Mouse (Mus musculus) adipocyte (in vitro differentiated cells): ENCODE data around the gene Anapc16.
A peak's percentile ranks its signal among the peaks of the same experiment; 100 is the strongest.

Experiments
- DNase-seq: peaks from one replicate; pipeline ENCODE4 v3.0.0-alpha.2; 2016; ENCODE audit warnings: low spot score

The Anapc16 gene

GRCm38 (mm10) chr10:60002673-60003212 is at the start of gene Anapc16, which contains the start of gene Ascc1:
Gene Anapc16 (minus strand): TSS chr10:60003135.
Gene Ascc1 (plus strand): TSS chr10:60002805.
- peak; percentile 96 for DNase-seq

DNA sequence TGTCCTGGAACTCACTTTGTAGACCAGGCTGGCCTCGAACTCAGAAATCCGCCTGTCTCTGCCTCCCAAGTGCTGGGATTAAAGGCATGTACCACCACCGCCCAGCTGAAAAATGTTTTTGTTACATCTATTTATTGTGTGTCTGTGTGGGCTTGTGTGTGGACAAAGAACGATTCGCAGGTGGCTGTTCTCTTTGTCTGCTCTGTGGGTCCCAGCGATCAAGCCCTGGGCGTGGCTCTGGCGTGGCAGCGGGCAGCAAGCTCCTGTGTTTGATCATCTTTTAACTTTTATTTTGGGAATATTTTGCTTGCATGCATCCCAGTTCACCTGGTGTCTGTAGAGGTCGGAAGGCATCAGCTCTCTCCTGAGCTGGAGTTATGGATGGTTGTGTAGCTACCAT is 47.6 kb upstream of the Anapc16 start:
- DNase-seq: no peak

- peak; percentile 43 for DNase-seq
These were observed 43.8 kb upstream of the Anapc16 start for GRCm38 (mm10) chr10:60046696-60047095.

DNA sequence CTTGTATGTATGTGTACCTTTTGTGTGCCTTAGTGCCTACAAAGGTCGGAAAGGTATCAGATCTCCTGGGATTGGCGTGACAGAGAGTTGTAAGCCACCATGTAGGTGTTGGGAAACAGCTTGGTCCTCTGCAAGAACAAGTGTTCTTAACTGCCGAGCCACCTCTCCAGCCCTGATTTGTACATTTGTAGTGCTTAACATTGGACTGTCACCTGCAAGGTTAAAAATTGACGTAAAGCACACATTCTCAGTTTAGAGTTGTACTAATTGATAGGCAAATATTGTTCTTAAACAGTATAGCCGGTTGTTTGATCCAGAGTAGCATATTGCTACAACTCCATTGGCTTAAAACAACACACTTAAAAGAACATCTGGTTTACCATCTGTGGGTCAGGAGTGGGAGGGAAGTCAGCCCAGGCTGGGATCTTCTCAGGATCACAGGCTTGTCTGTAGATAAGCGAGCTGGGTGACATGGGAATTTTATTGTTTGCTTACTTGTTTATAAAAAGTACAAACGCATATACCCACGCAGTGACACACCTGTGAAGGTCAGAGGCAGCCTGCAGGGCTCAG is 39.5 kb upstream of the Anapc16 start:
- no peak for DNase-seq

- no peak for DNase-seq
These were observed 32.8 kb upstream of the Anapc16 start for GRCm38 (mm10) chr10:60035744-60036143.

DNA sequence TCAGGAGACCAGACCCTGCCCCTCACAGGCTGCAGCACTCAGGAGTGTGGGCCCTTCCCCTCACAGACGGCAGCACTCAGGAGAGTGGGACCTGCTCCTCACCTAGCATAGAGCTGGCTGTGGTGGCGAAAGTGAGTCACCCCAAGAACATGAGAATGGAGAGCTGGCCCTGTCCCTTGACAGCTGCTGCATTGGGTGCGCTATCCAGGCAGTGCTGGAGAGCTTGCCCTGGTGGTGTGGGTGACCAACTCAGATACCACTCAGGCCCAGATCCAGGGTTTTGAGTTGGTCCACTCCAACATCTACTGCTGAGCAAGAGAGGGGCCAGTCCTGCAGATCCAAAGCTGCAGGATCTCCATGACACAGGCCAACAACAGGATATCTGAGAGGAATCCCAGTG is 31.7 kb upstream of the Anapc16 start:
- no peak for DNase-seq

- no peak for DNase-seq
These were observed 30.1 kb upstream of the Anapc16 start for GRCm38 (mm10) chr10:60033064-60033463.

DNA sequence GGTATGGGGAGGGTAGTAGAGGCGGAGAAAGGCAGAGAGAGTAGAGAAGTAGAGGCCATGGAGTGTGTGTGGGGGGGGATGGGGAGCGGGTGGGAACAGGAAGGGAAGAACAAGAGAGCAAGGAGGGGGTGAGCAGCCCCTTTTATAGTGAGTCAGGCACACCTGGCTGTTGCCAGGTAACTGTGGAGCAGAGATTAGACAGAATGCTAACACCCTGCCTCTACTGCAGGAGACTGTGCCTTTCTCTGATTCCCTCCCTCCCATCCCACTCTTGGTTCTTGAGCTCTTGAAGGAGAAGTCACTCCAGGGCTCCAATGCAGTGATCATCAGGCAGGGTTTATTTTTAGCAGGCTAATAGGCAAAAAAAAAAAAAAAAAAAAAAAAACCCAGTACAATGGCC is 29.7 kb upstream of the Anapc16 start:
- DNase-seq: no peak

- DNase-seq: no peak
These were observed 29.1 kb upstream of the Anapc16 start for GRCm38 (mm10) chr10:60031985-60032384.

- DNase-seq: no peak
These were observed 28.6 kb upstream of the Anapc16 start for GRCm38 (mm10) chr10:60031562-60031961.

GRCm38 (mm10) chr10:60029387-60029786 is 26.5 kb upstream of the Anapc16 start:
- DNase-seq: no peak

GRCm38 (mm10) chr10:60028979-60029378 is 26.0 kb upstream of the Anapc16 start:
- peak; percentile 37 for DNase-seq

- no peak for DNase-seq
These were observed 25.2 kb upstream of the Anapc16 start for GRCm38 (mm10) chr10:60028181-60028580.

DNA sequence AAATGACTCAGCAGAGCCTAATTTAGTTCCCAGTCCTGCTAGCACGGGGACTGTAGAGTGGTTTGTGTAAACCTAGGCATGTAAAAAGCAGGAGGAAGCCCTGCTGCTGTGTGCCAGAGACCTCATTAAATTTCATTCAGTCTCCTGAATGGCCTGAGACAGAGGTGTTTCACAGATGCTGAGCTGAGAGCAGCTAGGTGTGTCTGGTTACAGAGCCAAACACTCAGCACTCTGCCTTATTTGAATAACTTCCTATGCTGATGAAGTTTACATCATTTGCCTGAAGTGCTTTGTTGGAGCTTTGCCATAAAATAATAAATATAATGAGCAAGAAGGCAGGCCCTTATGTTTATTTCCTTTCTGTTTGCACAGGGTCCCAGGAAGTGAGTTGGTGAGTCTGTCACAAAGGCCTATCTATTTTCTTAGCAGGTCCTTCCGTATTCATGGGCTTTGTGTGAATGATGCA is 24.7 kb upstream of the Anapc16 start:
- no peak for DNase-seq

- no peak for DNase-seq
These were observed 23.9 kb upstream of the Anapc16 start for GRCm38 (mm10) chr10:60026759-60027395.

GRCm38 (mm10) chr10:60023751-60024150 is 20.8 kb upstream of the Anapc16 start:
- peak; percentile 41 for DNase-seq

GRCm38 (mm10) chr10:60019299-60019698 is 16.4 kb upstream of the Anapc16 start:
- no peak for DNase-seq

- no peak for DNase-seq
These were observed 13.3 kb upstream of the Anapc16 start for GRCm38 (mm10) chr10:60016223-60016622.

GRCm38 (mm10) chr10:60009115-60009514 is 6.2 kb upstream of the Anapc16 start:
- no peak for DNase-seq

- DNase-seq: peak; percentile 32
These were observed 2.3 kb upstream of the Anapc16 start for GRCm38 (mm10) chr10:60005264-60005663.

- no peak for DNase-seq
These were observed 912 bp upstream of the Anapc16 start for GRCm38 (mm10) chr10:60003847-60004246.

GRCm38 (mm10) chr10:60003213-60003752 is 348 bp upstream of the Anapc16 start:
- DNase-seq: no peak

- peak; percentile 54 for DNase-seq
These were observed 732 bp downstream of the Anapc16 start for GRCm38 (mm10) chr10:60002203-60002602.
